Mouse (Mus musculus) heart, adult 8-10 months (tissue): ENCODE data around the gene Ctla4. TPM values are rescaled to one million over a fixed set of nuclear protein-coding genes. Genes with fewer than 3 reads are reported as not detected.

Source experiments
- DNase-seq: peaks from one replicate; pipeline ENCODE4 v3.0.0; 2022; ENCODE audit warnings: low spot score
- total RNA-seq, 4 experiments: library from RNA; stranded (reverse); gene quantifications; 2 replicates each; pipeline ENCODE4 v1.2.4; 2022

Ctla4 gene
- total RNA-seq, 4 experiments from 2014 or later: 0.95 to 2.5 (median 1.5) TPM

DNA sequence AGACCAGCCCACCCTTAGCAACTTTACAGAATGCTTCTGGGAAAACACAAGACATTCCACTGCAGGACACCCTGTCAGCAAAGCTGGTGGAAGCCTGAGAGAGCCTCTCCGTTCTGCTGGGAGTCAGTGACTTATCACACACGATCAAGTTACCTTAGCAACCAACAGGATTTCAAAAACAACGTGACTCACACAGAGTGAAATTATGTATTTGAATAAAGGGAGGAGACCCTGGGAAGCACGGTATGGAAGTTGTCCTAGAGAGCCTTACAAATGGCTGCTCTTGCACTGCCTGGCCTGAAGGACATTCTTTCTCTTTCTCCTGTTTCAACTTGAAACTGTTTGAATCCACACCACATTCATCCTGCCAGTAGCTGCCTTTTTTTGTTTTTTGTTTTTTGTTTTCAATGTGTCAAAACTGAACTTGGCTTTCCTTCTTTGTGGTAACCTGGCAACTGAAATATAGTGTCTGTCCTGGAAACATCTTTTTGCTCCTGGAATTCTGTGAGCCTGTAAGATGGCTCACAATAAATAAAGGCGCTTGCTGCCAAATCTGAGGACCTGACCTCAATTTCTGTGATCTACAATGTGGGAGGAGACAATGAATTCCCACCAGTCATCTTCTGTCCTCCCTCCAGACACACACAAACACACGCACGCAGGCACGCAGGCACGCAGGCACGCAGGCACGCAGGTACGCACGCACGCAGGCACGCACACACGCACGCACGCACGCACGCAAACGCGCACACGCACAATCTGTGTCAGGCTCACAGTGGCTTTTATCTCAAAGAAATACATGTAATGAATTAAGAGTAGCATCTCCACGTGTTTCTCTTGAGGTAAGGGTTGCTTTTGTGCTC lies 33.9 kb downstream of the Ctla4 start:
- no peak for DNase-seq

DNA sequence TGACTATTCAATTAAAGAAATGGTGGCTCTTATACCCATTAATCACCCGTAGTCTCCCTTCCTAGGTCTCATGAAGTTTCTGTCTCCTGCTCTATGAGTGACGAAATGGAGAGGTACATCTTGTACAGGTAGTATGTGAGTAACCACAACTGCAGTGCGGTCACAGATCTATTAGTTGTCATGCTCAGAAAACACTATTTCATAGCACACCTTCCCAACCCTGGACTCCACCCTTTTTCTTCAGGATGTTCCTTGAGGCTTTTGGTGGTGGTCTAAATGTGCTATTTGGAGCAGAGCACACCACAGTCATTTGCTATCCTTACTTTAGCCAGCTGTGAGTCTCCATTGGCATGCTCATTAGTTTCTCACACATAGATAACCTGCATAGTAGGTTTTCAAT lies 42.2 kb downstream of the Ctla4 start:
- no peak for DNase-seq

DNA sequence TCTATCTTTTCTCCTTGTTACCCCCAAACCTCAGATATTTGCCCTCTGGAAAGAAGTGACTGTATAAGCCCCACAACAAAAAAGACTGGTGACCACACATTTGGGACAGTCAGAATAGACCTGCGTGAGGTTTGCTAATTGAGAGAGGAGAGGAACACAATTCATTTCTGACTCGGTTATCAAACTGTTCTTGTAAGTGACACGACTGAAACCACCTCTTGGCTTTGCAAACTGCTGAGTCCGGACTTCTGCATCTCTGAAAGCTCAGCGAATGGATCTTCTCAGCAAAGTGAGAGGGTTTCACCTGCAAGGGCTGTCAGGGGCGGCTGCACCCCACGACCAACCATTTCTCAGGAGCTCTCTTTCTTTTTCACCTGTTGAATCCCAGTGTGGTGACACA lies 43.6 kb downstream of the Ctla4 start:
- DNase-seq: no peak

DNA sequence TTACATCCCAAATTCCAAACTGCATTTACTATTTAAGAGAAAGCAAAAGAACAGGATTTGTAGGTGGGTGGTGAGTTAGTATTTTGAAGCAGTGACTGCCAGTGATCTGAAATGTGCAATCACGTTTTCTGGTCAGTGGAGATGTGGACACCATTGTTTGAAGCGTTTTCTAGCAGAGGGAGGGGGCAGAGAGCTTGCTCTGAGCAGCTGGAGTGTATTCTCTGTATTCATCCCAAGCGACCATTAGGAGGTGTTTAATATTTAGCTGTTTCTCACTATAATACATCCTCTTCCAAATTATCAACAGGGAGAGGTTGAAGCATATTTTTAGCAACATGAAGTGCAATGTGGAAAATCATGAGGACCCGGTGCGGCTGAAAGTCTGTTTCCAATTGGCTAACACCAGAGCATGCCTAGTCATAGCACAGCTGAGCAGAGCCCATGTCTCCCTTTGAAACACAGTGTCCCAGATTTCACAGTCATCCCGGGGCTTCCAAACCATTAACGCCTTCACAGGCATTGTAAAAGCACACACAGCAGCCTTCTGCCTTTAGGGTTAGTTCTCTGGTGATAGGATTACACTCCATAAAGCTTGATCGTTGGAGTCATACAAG lies 49.3 kb downstream of the Ctla4 start:
- DNase-seq: peak; percentile 58

DNA sequence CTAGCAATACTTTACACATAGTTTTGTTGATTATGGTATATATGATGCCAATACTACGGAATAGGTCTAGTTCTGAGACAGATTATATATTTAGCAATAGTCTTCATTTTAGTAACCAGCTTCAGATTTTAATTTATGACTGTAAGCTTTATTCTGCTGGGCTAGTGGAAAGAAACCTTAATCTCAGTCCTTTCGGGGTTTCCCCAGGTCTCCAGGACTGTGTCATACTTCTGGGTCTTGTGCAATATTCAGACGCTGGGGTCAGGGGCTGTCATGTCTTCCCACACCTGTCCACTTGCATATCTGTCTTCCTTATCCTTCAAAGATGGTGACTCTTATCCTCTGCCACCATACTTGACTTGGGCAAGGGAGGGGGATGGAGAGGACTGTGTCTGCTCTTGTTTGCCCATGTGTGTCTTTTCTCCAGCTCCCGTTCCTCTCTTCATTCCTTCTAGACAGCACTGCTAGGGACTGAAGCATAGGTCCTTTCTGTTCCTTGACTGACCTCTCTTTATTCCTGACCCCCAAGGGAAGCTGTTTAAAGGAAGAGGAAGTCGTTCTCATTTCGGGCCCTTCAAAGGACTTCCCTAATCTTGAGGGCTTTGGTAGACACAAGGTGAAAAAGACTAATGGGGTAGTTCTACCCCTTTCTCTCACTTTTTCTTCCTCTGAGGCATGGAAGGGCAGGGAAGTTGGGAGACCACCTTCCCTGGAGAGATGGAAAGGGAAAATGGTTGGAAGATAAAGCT lies 50.3 kb downstream of the Ctla4 start:
- DNase-seq: no peak

DNA sequence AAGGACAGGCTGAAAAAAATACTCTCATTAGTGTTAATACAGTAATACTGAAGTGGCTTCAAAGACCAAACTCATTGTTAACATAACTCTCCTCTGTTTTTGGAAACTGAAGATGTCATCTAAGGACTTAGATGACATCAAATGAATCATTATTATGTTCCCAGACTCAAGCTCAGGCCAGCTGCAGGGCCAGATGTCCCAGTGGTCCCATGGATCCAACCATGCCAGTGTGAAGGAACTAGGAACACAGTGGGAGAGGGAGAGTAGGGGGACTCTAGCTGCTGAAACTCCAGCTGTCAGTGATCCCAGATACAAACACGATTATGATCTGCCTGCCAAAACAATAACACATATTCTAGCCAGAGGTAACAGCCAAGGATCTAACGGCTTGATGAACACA lies 51.5 kb downstream of the Ctla4 start:
- no peak for DNase-seq

DNA sequence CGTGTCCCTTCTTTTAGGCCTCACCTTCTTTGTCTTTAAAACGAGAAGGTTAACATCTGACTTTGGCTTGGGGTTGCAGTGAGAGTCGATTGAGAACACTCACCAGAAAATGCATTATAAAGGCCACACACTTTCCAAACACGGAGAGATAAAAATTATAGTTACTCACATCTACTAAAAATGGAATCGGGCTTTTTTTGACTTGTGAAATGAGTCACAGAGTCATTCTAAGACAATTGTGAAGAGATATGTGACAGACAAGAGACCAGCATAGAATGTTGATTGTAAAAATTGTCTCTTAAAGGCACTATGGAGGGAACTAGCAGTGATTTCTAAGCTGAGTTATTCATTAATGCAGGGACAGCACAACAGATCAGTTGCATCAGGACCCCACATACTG lies 52.2 kb downstream of the Ctla4 start:
- no peak for DNase-seq

DNA sequence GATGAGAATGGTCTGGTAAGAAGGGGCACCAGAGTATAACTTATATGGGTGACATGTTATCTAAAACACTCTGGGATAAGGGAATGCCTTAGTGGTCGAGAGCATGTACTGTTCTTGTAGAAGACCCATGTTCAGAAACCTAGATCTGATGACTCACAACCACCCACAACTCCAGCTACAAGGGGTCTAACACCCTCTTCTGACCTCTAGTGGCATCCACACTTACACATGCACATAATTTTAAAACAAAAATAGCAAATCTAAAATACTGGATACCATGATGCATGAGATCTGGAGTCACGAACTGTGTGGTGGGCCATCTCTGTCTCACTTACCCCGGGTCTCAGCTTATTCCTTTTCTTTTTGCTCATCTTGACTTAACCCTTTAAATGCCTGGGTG lies 53.2 kb downstream of the Ctla4 start:
- DNase-seq: no peak

DNA sequence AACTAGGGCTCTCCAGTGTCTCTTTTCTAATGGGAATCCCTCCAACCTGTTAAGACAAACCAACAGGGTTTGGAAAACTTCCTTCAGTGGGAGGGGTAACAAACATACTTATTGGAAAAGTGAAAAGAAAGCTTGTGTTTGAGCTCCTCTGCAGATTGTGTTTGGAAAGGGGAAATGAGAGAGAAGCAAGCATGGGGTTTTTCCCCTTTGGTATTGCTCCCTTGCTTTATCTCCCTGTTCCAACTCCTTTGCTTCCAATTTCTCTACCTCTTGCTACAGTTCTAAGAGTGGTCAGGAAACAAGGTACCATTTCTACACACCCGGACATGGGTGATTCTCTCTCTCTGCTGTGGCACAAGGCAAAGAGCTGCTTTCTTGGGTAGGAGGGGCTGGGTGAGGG lies 53.8 kb downstream of the Ctla4 start:
- DNase-seq: no peak

DNA sequence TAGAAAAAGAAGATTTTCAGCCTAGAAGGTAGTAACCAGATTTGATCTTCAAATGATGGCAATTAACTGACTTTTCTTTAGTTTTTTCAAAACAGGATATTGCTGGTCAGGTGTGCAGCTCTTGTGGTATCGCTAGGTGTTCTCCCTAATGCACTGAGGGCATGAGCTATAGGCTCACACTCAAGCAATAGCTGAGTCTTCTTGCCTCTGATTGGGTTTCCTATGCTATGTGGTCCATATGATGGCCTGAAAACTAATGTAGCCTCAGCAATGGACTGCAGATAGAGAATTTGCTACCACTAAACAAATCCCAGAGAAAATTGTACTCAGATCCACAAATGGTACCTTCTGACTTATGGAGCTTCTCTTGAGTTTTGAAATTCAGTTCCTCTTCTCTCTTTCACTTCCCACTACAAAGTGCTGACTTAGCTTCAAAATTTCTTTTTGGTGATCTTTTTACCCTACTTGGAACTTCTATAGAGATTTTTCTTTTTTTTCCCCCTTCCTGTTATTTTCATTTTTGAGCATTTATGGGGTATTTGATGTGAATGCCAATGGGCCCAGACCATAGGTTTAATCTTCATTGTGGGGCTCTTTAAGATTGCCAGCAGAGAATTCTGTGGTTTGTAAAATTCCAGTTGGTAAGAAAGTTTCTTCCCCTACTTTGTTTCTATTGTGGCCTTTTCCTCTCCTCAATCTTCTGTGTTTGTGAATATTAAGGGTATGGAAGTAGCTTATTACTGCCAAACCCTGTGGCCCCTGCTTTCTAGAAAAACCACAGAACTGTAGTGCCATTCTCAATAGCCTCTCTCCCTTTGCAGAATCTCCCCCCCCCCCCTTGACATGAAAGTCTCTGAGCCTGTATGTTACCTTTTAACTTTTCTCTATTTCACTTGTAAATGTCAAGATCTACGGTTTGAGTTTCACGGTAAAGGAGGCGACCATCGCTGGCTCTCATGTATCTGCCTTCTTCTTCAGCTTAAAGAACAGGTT lies 54.6 kb downstream of the Ctla4 start:
- no peak for DNase-seq

DNA sequence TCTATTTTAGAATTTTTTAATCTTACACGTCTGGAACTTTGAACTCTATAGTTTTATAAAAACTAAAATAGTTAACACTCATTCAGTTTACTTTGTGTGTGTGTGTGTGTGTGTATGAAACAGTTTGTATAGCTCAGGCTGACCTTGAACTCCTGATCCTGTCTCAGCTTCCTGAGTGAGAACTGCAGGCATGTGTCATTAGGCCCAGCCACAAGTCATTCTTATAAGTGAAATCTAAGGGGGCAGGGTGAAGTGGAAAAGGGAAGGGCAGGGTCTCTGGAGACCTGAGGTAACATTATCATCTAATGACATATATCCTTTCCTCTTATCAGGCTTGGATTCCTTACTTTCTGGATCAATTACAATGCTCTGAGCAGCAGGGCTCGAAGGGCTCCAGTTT lies 56.1 kb downstream of the Ctla4 start:
- DNase-seq: no peak

DNA sequence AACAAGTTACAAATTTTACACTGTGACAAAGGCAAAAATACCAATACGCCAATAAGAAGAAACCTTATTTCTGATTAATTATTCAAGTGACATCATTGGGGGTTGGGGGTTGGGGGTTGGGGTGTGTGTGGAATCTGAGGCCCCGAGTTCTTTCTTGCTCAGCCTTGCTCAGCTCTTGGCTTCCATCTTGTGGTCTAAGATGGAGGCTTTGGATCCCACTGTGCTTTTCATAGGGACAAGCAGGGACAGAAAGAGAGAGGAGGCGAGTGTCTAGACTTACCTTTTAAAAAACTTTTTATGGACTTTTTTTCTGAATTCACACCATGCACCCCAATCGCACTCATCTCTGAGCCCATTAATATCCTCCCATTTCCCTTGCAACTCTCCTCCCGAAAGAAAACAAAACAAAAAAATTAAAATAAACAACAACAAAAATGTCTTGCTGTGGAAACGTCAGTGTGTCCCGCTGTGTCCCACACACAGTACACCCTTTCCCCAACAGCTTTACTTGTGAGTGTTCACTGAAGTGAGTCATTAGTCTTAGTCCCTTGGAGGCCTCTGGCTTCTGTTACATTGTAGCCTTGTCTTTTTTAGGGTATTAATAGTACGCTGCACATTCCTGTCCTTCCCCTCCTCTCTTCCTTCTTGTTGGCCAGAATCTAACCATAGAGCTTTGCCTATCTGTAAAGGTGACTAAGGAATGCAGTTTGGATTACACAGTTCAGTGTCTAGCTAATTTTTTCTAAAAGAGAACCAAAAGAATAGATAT lies 59.0 kb downstream of the Ctla4 start:
- DNase-seq: no peak

DNA sequence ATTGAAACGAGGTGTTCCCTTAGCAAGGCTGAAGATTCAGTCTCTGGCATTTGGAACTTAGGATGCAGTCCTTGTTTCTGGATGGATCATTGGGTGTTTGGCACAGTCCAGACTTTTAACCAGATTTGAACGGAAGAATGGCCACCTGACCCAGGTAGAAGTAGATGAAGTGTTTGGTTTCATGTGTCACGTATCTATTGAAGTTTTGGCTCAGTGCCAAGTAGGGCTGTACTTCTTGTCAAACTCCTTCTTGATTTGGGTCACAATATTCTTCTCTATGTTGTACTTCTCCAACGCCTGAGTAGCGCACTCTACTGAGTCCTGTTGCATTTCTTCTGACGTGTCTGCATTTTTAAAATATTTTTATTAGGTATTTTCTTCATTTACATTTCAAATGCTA lies 61.3 kb downstream of the Ctla4 start:
- no peak for DNase-seq

DNA sequence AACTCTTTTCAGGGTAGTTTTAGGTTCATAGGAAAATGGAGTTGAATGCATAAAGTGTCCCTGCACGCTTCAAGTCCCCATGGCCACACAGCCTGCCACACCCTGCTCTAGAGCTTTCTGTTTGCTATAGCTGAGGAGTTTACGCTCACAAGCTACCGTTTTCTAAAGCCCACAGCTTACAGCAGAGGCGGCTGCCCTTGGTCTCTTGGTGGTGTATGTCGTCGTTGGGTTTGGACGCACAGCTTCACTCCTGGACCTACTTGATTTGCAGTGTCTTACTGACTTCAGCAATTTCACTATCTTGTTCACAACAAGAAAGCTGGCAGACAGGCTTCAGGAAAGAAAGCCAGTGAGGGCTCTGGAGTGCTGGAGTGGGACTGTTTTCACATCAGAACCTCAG lies 66.2 kb downstream of the Ctla4 start:
- no peak for DNase-seq

DNA sequence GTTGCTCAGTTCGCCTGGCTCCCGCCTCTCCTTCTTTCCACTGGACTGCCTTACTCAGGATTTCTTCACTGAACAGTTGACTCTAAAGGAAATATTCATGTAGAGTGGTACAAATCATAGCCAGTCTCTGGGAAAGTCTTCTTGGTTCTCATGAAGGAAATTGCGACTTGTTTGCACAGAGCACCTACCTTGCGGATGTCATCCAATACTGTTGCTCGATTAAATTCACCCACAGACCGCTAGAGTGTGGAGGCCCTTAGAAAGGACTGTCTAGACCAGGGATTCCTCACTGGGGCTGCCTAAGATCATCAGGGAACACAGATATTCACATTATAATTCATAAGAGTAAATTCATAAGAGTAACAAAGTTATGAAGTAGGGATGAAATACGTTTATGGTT lies 66.9 kb downstream of the Ctla4 start:
- DNase-seq: no peak

DNA sequence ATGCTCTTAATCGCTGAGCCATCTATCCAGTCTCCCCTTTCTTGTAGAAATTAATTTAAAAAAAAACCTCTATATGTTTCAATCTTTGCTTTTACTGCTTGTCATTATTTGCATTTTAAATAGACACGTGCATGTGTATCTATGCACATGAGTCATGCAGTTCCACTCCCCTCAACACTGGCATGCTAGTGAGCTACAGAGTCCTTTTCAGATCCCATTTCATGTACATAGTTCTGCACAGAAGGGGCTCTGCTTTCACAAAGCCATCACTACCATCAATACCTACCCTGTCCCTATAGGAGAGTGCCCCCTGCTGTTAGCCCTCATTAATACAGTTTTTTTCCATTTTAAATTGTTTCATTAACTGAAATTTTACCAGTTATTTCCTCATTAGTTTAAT lies 68.0 kb downstream of the Ctla4 start:
- DNase-seq: peak; percentile 68

DNA sequence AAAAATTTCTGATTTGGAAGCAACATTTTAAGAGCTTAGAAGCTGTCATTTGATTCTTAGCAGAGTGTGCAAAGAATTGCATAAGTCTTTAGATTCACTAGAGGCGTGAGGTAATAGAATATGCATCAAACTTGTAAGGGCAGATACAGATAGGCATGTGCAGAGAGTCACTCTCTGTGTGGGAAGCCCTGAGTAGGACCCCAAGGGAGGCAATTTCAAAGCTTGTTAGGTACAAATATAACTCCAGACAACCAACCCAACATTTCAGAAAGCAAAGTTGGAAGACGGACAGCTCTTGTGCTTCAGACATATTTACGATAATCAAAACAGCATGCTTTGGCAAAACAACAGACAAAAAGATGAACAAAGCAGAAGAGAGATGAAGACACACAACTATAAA lies 68.4 kb downstream of the Ctla4 start:
- no peak for DNase-seq

DNA sequence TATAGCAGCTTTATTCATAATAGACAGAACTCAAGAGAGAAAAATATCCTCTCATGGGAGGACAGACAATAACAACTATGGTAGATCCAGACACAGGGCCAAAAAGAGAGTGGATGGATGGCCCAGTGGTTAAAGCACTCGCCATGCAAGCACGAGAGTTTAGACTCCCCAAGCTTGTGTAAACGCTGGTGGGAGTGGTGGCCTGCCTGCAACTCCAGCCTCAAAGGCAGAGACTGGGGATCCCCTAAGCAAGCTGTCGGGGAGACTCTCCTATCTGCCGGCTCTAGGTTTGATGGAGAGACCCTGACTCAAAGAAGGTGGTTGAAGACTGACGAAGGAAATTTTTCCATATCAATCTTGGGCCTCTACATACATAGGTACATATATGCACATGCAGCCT lies 69.4 kb downstream of the Ctla4 start:
- DNase-seq: no peak

DNA sequence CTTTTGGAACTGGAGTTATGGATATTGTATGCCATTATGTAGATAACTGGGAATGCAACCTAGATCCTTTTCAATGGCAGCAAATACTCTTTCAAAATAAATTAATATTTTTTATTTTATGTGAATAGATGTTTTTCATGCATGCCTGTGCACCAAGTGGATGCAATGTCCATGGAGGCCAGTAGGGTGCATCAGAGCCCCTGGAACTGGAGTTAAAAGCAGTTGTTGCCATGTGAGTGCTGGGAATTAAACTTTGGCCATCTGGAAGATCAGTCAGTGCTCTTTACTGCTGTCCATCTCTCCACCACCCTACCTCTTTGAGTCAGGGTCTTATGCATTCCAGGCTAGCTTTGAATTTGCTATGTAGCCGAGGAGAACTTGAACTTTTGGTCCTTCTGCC lies 71.5 kb downstream of the Ctla4 start:
- no peak for DNase-seq

DNA sequence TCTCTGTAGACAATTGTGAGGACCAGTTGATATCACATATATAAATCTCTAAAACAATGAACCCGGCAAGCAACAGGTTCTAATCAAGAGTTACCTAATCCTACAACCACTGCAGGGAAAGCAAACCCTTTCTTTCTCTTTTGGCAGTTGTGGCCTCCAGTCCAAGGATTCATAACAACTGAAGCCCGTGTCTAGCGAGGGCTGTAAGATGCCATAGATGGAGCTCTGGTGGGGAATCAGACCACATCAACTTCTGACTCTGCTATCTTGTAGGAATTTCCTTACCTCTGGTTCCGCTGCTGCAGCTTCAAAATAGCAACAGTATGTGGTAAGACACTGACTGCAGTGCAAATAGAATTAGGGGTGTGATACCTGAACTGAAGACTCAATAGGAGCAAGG lies 72.4 kb downstream of the Ctla4 start:
- no peak for DNase-seq

DNA sequence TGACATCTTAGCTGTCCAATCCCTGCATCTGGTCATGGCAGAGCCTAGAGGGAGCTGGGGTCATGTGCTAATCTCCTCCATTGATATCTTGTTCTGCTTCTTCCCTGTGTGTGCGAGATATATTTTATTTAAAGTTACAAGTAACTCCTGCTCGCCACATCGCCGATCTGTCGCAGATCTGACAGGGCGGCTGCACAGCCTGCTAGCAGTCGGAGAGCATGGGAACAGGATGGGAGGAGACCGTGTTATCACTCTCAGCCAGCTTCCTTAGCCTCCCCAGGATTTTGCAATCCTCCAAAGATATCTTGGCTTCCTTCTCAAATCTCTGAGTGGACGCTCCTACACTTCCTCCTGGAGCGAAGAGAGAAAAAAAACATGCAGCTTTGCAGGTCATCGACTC lies 73.7 kb downstream of the Ctla4 start:
- DNase-seq: peak; percentile 77
